Mouse (Mus musculus) testis, adult 2 months (tissue): Measurements from ENCODE around the gene Dis3. TPM values are rescaled to one million over a fixed set of nuclear protein-coding genes. Genes with fewer than 3 reads are reported as not detected.

Source experiments
- H3K27ac ChIP-seq: fragments of 200-500 bp; 2 replicates; pipeline ENCODE4 v1.5.1; 2012; ENCODE audit warnings: low read depth, low read length; ENCODE audit not compliant: control insufficient read depth, insufficient read depth
- H3K27me3 ChIP-seq: fragments of 200-500 bp; 2 replicates; pipeline ENCODE4 v1.6.1; 2012; ENCODE audit warnings: mild to moderate bottlenecking, low read length, moderate library complexity; ENCODE audit not compliant: control insufficient read depth, insufficient read depth
- H3K36me3 ChIP-seq: fragments of 200-500 bp; 2 replicates; pipeline ENCODE4 v1.6.1; 2012; ENCODE audit warnings: mild to moderate bottlenecking, low read length; ENCODE audit not compliant: control insufficient read depth, insufficient read depth
- H3K4me1 ChIP-seq: fragments of 200-500 bp; 2 replicates; pipeline ENCODE4 v1.6.1; 2012; ENCODE audit warnings: low read length; ENCODE audit not compliant: control insufficient read depth, insufficient read depth
- H3K4me3 ChIP-seq: fragments of 200-500 bp; 2 replicates; pipeline ENCODE4 v1.5.1; 2012; ENCODE audit warnings: low read depth, mild to moderate bottlenecking, low read length, moderate library complexity, mixed read lengths; ENCODE audit not compliant: control insufficient read depth
- CTCF ChIP-seq: fragments of 200-500 bp; IDR thresholded peaks from 2 replicates; pipeline ENCODE4 v1.5.1; 2012; ENCODE audit warnings: low read depth, mild to moderate bottlenecking, inconsistent platforms, low read length, moderate library complexity; ENCODE audit not compliant: control insufficient read depth, insufficient read depth, insufficient replicate concordance
- POLR2A ChIP-seq: fragments of 200-500 bp; IDR thresholded peaks from 2 replicates; pipeline ENCODE4 v1.6.1; 2012; ENCODE audit warnings: low read depth, mild to moderate bottlenecking, inconsistent platforms, low read length, moderate library complexity; ENCODE audit not compliant: control insufficient read depth
- polyA plus RNA-seq: library from polyadenylated mRNA; depleted of rRNA; stranded (reverse); fragments of >200 nt; gene quantifications from 2 replicates; pipeline ENCODE4 v1.2.3, GENCODE M21; 2012

Gene Dis3
- polyA plus RNA-seq, 1 experiment, result 23.0 TPM

DNA sequence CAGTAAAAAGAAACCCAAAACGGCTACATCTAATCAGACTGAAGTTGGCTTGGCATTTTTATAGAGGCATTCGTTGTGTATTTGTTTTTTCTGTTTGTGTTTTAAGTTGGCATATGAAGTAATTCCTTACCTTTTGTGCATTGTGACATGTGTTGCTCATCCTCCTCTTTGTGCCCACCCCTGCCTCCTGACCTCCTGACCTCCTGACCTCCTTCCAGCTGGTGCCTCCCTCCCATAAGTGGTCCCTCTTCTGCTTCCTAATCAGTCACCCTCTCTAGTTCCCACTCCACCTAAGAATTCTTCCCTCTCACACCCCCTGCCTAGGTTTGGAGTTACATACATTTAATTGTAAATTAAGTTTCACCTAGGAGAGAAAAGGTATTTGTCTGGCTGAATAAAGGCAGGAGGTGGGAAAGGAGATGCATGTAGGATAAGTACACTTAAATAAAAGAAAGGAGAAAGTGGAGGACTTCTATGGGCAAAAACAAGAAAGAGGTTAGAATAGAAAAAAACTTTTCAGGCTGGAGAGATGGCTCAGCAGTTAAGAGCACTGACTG is 8.1 kb upstream of the Dis3 start:
- Histone ChIP-seq H3K27me3 (no peaks in the 10 kb centered on the region), H3K4me1 (no peaks in the 10 kb centered on the region), H3K4me3 (no peak overlapping the region), H3K27ac (no peak overlapping the region), H3K36me3 (peaks cover 1% of the 10 kb centered on the region; the same call in 1 of the 2 replicates)
- TF ChIP-seq CTCF, result no peak
- no peak for TF ChIP-seq POLR2A

GRCm38 (mm10) chr14:99106671-99107070 is 7.1 kb upstream of the Dis3 start:
- H3K4me3 ChIP-seq, result no peak overlapping the region
- no peak overlapping the region for H3K27ac ChIP-seq
- no peaks in the 10 kb centered on the region for H3K4me1 ChIP-seq
- H3K36me3 ChIP-seq, result peaks cover 1% of the 10 kb centered on the region; the same call in 1 of the 2 replicates
- no peaks in the 10 kb centered on the region for H3K27me3 ChIP-seq
- TF ChIP-seq POLR2A, result no peak
- no peak for TF ChIP-seq CTCF

GRCm38 (mm10) chr14:99104542-99105123 is 5.1 kb upstream of the Dis3 start:
- Histone ChIP-seq H3K4me1 (no peaks in the 10 kb centered on the region), H3K27me3 (no peaks in the 10 kb centered on the region), H3K36me3 (peaks cover 1% of the 10 kb centered on the region; the same call in 1 of the 2 replicates), H3K27ac (no peak overlapping the region), H3K4me3 (no peak overlapping the region)
- TF ChIP-seq CTCF (no peak), POLR2A (no peak)

DNA sequence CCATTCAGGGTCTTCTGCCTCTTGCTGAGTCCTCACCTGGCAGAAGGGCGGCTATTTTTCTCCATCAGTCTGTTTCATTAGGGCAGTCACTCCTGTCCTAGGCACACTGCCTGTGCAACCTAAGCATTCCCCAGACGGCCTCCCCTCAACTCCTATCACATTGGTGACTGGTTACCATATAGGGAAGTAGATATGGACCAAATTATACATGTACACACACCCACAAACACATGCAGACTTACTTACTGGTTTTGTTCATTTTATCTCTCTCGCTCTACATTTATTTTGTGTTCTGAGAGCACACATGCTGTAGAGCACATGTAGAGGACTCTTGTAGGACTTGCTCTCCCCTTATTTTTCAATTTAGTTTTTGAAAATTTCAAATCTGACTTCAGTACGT is 3.5 kb upstream of the Dis3 start:
- H3K27me3 ChIP-seq, result no peaks in the 10 kb centered on the region
- H3K4me1 ChIP-seq, result peaks cover 4% of the 10 kb centered on the region; the same call in 1 of the 2 replicates
- peaks cover 1% of the 10 kb centered on the region; the same call in 1 of the 2 replicates for H3K36me3 ChIP-seq
- H3K27ac ChIP-seq, result no peak overlapping the region
- TF ChIP-seq POLR2A (no peak), CTCF (no peak)
- no peak overlapping the region for H3K4me3 ChIP-seq

DNA sequence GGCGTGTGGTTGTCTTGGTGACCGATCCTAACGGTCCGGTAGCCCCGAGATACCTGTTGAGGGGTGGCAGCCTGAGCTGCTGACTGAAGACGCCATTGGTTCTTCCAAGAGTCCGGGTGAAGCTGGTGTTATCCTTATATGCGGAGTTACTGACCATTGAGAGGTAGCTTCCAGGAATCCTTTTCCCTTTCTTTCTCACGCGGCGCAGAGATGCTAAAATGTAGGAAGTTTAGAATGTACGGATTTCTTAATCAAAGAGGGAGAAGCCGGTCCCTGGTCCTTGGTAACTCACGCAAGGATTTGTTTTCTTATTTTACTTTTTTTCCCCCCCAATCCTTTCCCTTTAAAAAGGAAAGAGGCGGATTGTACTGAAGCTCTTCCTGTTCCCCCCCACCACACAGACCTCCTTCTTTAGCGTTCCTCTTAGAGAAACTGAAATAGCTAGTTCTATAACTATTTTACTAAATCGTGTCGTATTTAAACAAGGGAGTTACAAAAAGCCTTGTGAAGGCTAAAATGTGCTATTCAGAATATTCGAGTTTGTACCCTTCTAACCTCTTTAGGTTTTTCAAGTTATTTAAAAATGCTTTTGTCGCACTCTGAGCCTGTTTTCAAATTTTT is 507 bp upstream of the Dis3 start:
- H3K4me1 ChIP-seq, result peaks cover 4% of the 10 kb centered on the region; the same call in 1 of the 2 replicates
- peak overlapping the region; percentile 93 for H3K4me3 ChIP-seq
- H3K36me3 ChIP-seq, result no peaks in the 10 kb centered on the region; the same call in 1 of the 2 replicates
- no peaks in the 10 kb centered on the region for H3K27me3 ChIP-seq
- H3K27ac ChIP-seq, result peak overlapping the region; percentile 82
- no peak for TF ChIP-seq CTCF
- TF ChIP-seq POLR2A, result no peak

DNA sequence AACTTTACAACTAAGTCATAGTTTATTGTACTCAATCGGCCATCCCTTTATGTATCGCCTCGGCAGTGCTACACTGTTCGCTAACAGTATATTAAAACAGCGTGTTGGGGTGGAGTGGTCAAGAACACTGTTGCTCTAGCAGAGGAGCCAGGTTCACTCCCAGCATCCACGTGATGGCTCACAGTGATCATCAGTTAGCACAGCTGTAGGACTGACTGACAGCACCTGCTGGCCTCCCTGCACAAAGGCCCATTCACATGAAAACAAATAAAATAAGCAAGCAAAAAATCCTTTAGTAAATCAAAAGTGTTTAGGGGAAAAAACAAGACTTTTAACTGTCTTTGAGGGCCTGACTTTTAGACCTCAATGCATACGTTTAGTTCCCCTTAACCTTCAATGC is 10.6 kb downstream of the Dis3 start:
- Histone ChIP-seq H3K27ac (no peak overlapping the region), H3K27me3 (no peaks in the 10 kb centered on the region), H3K4me3 (peak overlapping the region; percentile 35), H3K4me1 (no peaks in the 10 kb centered on the region), H3K36me3 (no peaks in the 10 kb centered on the region)
- TF ChIP-seq POLR2A, result no peak
- no peak for TF ChIP-seq CTCF

DNA sequence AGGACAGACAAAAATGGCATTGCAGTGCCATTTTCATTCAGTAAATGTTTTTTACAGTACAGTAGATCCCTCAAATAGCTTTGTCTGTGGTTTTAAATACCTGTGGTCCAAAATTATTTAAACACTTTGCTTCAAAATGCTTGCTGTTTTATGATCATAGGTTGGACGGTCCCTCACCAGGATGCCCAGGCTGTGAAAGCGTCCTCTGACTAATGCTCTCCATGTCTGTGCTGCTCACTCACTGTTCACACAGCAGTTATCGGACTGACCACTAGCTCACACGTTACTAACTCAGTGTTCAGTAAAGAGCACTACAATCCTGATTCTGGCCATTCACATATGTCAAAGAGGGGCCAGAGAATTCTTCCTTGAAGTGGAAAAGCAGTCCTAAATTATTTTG is 28.4 kb downstream of the Dis3 start:
- Histone ChIP-seq H3K27me3 (no peaks in the 10 kb centered on the region), H3K27ac (no peak overlapping the region), H3K4me3 (no peak overlapping the region), H3K36me3 (peaks cover 2% of the 10 kb centered on the region; the same call in 1 of the 2 replicates), H3K4me1 (no peaks in the 10 kb centered on the region; the same call in 1 of the 2 replicates)
- no peak for TF ChIP-seq CTCF
